Mouse (Mus musculus): ENCODE results near the gene Ush2a.

GRCm38 (mm10) chr1:188773631-188774030 lies 511.8 kb downstream of the Ush2a start:
- TF ChIP-seq CTCF (IDR thresholded peaks at IDR 0.05; ENCODE audit: low read depth, low read length): no peak
- TF ChIP-seq GATA1 (IDR thresholded peaks at IDR 0.05; ENCODE audit: borderline replicate concordance, low read length): no peak
- no peak for TF ChIP-seq POLR2AphosphoS5 (IDR thresholded peaks at IDR 0.05; ENCODE audit: insufficient replicate concordance, low read depth, low read length)
- TF ChIP-seq GATA2 (IDR thresholded peaks at IDR 0.05; ENCODE audit: borderline replicate concordance, low read depth, low read length): no peak
